Mouse (Mus musculus) fat pad, adult 2 months (tissue): ENCODE measurements around the gene Cidec.

Source experiments
- DNase-seq: peaks from one replicate; pipeline ENCODE4 v3.0.0-alpha.2; 2011; ENCODE audit warnings: low read depth, low spot score; ENCODE audit errors: extremely low read depth

The Cidec gene

DNA sequence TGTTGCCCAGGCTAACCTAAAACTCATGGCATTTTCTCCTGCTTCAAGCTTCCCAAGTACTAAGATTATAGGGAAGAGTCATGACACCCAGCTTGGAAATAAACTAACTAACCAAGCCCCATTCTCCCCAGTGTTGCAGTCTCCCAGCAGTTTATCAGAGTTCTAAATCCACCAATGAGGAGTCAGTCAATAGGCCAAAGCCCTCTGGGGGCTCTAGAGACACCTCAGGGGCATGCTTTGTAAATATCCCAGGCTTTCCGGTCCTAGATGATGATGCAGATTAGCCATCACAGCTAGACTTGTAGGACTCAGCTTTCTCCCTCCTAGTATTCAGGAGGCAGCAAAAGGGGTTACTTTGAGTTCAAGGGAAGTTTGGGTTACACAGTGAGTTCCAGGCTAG, 25.6 kb downstream of the Cidec start:
- DNase-seq: no peak

DNA sequence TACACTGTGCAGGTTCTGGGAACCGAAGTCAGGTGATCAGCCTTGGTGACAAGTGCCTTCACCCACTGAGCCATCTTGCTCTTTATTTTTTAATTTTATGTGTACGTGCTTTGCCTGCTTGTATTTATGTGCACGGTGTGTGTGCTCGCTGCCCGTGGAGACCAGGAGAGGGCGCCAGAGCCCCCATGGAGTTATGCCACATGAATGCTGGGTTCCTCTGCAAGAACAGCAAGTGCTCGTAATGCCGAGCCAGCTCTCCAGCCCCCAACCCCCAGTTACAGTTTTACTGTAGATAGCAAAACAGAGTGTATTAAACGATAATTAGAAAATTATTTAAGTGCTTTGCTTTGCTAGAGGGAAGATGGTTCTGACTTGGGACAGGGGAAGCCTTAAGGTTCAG, 28.9 kb downstream of the Cidec start:
- DNase-seq: no peak

DNA sequence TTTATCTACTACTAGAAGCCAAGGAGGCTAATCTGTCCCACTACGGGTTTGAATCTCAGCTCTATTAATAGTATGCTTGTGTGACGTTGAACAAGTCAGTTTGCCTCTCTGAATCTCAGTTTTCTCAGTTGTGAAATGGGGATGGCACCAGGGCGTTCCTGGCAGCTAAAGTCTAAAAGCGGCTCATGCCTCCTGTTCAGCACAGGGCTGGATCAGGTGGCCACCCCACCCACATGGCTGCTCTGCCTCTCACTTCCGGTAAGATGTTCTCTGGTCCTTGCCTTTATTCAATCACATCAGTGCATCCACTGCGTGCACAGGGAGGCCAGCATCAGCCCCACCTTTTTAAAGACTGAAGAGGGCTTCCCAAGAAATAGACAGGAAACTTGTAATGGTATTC, 30.1 kb downstream of the Cidec start:
- DNase-seq: no peak

DNA sequence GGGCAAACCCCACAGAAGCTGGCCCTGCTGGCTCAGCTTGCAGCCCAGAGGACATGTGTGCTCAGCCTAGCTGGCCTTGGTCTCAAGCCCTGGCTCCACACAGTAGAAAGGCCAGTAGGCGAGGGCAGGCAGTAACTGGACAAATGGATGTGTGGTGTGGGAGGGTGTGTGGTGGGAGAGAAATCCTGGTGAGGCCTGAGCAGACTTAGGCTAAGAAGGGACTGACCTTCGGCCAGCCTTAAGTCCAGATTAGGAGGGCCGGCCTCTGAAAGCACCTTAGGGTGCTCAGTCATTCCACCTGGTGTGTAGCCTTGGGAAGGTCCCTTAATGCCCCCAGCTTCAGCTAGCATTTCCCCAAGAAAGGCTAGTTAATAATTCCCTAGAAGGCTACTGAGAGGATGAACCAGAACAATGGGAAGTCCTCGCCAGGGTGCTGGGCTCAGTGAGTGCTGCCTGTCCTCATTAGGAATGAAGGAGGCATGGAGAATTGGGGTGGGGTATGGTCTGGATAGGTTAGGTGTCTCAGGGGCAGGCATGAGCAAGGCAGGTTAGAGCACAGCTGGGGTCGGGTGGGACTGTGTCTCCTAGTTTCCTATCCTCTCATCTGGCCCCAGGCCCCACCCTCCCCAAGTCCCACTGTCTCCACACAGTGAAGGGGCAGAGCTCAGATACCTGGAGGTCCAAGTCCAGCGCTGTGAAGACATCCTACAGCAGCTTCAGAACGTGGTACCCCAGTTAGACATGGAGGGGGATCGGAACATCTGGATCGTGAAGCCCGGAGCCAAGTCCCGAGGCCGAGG, 30.7 kb downstream of the Cidec start:
- DNase-seq: no peak

DNA sequence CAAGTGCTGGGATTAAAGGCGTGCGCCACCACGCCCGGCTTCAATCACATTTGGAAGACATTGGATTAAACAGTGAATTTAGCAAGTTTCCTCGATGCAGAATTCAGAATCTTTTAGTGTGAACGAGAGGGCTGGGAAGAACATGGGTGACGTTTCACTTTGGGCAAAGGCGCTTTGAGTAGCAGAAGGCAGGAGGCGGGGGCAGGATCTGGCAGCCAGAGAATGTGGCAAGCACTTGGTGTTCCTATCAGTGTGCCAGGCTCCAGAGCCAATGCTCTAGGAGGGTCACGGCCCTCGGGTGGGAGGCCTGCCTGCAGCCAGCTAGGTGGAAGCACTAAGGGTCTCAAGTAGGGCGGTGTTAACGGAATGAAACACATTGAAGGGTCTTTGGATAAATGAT, 33.5 kb downstream of the Cidec start:
- no peak for DNase-seq

DNA sequence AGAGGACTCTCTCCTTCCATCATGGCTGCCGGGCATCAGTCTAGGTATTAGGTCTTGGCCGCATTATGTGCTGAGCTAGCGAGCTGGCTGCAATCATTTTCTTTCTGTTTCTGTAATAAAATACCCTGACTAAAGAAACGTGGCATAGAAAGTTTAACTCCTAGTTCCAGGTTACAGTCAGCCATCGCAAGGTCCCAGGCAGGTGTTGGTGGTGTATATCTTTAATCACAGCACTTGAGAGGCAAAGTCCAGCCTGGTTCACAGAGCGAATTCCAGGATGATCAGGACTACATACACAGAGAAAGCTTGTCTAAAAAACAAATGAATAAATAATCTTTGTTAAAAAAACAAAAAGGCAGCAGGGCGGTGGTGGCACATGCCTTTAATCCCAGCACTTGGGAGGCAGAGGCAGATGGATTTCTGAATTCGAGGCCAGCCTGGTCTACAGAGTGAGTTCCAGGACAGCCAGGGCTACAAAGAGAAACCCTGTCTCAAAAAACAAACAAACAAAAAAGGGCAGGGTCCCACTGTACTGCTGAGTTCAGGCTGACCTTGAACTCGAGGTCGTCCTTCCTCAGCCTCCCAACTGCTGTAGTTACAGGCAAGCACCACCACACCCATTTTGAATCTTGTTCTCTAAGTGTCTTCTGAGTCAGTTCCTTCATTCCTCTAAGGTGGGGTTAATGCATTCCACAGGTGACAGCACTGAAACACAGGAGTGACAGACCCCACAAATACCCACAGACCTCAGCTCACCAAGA, 39.1 kb downstream of the Cidec start:
- DNase-seq: no peak

DNA sequence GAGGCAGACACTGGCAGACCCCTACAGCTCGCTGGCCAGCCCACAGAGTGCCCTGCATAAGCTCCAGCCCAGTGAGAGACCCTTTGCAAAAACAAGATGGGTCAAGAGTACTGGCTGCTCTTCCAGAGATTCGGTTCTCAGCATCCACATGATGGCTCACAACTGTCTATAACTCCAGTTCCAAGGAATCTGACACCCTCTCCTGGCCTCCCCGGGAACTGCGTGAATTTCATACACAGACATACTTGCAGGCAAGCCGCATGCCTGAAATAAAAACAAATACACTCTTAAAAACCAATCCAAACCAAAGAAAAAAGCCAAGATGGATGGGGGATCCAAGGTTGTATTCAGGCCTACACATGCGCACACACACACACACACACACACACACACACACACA, 40.1 kb downstream of the Cidec start:
- no peak for DNase-seq

DNA sequence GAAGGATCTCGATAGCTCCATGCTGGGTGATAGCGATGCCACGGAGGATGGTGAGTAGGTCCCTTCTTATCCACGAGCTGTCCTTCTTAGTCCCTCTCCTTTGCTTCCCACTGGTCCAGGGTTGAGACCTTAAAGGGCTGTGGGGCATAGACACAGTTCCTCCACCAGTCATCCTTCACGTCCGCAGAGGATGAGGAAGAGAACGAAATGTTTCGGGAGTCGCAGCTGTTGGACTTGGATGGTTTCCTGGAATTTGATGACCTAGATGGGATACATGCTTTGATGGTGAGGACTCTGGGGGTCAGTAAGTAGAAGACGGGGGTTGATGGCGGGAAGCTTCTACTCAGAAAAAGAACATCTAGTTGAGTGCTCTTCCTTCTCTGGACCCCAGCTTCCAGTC, 40.7 kb downstream of the Cidec start:
- DNase-seq: no peak

DNA sequence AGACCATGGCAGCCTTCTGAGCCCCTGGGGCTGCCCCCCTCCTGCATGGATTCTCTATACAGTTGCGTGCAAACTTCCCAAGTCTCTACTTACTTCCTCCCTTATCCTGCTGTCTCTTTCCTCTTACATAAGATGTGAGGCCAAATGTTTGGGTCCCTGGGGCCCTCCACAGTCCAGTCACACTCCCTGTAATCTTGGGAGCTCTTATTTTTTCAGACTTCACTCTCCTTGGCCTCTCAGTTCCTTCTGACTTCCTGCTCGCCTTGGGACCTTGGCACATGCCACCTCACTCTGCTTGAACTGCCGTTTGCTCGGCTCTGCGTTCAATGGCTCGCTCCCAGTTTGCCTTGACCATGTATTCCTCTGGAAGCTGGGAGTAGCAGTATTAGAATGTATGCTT, 41.6 kb downstream of the Cidec start:
- no peak for DNase-seq

DNA sequence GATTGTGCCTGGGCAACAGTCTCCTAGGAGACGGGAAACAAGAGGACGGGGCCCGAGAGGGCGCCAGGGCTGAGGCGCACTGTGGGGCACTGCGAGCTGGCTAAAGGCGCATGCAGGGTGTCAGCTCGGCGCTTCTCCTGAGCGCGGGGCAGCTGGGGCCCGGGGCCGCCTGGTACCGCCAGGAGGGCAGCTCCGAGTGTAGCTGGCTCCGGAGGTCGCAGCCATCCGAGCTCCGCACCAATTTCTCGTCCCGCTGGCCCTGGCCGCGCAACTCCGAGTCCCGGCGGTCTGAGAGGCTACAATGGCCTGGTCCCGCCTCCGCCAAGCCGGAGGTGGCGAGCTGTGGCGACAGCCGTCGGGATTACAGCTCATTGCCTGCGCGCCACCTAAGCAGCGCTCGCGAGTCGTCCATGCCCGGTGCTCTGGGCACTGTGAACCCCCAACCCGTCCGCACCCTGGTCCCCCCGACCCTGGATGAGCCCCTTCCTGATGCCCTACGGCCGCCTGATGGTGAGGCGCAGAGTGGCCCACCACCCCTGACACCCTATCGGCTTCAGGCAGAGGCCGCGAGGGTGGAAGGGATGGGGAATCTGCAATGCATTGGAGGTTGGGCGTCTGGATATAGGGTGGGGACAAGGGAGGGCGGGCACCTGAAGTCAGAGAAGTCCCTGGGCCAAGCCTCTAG, 43.0 kb downstream of the Cidec start:
- DNase-seq: no peak

DNA sequence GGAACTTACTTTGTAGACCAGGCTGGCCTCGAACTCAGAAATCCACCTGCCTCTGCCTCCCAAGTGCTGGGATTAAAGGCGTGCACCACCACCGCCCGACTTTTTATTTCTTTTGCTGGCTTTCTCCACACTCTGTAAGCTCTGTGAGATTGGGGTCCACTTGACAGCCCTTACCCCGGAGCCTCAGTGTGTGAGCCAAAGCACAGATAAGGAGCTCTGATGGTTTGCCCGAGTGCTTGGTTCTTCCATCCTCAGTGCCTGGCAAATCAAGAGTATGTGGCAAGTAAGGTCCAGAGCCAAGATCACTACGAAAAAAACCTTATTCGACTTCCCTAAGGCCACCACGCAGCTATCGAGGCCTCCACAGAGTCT, 43.6 kb downstream of the Cidec start:
- no peak for DNase-seq

DNA sequence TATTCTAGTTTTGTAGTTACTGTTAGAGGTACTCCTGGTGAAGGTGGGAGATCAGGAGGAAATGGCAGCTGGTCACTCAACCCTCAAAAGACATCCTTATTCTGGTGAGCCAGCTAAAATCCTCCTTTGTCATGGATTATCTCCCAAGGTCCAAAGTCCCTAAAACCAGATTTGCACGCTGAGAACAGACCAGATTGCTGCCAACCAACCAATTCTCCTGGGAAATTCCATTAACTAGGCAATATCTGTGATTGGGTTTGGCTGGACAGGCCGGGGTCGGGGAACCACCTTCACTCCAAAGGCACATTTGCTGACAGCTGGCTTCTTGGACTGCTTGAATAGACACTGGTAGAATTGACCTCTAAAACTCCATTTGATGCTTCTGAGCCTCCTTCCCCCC, 44.8 kb downstream of the Cidec start:
- no peak for DNase-seq

DNA sequence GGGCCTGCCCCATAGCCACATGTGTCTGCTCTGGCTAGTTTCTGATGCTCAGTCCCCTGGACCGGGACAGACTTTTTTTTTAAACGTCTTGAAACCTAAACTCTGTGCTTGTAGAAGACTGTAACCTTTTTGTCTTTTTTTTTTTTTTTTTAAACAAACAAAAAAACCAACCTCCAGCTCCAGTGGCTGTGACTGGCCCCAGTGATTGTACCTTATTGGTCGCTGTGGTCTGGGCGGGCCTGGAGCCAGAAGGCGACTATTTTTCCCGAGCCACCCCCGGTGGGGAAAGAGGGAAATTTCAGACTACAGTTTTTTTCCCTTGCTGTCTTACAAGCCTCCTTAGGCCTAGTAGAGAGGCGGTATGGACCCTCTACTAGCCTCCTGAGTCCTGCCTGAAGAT, 46.6 kb downstream of the Cidec start, which contains the start of gene Ttll3:
TSS of gene Ttll3 (plus strand) at position 301 of the 400 bp plus-strand sequence.
- DNase-seq: no peak

DNA sequence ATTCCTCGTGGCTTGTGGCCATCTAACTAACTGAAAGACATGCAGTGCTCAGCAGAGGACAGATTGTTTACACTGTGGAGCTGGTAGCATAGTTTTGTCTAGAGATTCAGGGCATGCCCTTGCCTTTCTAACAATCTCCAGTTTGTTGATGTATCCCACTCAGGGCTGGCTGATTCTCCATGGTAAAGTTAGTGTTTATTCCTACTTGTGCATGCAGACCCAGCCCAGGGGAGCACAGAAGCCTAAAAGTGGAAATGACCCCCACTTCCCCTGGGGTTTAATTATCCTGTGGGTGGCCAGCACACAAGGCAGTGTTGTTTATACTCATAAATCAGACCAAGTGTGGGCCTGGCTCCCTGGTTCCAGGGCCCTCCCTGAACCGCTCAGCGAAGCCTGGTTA, 49.5 kb downstream of the Cidec start:
- DNase-seq: no peak

DNA sequence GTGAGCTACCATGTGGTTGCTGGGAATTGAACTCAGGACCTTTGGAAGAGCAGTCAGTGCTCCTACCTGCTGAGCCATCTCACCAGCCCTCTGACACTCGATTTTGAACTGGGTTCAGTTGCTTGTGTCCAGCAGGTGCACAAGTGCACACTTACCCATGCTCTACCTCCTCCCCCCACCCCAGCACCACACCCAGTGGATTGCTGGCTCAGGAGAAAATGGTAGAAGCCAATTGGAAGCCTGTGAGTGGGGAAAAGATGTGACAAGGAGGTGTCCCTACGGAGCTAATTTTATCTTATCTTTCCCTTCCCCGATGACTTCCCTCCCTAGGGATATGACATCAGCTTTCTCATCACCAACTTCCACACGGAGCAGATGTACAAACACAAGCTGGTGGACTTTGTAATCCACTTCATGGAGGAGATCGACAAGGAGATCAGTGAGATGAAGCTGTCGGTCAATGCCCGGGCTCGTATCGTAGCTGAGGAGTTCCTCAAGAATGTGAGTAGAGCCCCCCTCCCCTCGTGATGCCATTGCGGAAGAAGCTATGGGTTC, 50.3 kb downstream of the Cidec start:
- no peak for DNase-seq

DNA sequence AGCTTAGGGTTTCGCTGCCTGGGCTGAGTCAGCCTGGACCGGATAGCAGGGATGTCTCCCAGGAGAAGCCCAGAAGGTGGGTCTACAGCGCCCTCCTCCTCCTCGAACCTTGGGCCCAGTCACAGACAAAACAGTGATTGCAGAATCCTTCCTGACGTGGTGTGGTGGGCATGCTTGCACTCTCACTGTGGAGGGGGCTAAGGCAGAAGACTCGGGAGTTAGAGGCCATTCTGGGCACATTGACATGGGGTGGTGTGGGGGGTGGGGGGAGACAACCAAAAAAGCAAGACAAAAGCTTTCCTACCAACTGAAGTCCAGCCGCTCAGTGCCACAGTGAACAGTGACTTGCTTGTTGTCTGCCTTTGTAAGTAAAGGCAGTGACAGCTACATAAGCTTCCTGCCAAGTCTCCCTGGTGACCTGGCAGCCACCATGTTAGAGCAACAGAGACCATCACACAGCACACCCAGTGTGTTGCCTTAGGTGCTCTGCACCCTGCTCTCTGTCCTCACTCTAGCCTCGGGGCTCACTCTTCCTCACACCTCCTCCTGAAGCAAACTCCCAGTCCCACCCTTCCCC, 51.1 kb downstream of the Cidec start:
- DNase-seq: no peak

DNA sequence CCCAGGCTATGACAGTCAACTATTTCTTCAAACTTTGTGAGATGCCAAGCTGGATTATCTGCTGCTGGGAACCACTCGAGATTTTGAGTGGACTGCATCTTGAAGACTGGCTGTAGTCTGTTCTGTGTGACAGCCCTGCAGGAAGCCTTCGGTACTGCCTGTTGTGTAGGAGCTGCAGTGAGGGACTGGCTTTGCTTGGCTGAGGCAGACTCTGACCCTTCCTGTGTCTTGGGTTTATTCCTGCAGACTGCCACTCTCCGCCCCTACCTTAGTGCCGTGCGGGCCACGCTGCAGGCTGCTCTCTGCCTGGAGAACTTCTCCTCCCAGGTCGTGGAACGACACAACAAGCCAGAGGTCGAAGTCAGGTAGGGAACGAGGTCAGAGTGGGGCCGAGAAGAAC, 55.1 kb downstream of the Cidec start:
- DNase-seq: no peak

DNA sequence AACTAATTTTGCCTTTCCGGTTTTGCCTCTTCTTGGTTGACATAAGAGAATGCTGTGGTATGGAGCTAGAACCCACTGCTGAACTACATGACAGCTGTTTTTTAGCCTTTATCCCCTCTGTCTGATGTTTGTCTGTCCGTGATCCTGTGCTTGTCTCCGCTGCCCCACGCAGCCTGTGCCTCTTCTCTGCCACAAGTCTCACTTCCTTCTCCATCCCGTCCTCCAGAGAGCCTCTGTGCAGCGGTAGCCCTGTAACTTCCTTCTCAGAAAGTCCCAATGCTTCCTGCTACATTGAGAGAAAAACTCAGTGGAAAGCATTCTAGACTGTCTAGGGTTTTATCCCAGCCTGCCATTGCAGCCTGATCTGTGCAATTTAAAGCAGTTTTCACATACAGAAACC, 56.3 kb downstream of the Cidec start:
- no peak for DNase-seq

DNA sequence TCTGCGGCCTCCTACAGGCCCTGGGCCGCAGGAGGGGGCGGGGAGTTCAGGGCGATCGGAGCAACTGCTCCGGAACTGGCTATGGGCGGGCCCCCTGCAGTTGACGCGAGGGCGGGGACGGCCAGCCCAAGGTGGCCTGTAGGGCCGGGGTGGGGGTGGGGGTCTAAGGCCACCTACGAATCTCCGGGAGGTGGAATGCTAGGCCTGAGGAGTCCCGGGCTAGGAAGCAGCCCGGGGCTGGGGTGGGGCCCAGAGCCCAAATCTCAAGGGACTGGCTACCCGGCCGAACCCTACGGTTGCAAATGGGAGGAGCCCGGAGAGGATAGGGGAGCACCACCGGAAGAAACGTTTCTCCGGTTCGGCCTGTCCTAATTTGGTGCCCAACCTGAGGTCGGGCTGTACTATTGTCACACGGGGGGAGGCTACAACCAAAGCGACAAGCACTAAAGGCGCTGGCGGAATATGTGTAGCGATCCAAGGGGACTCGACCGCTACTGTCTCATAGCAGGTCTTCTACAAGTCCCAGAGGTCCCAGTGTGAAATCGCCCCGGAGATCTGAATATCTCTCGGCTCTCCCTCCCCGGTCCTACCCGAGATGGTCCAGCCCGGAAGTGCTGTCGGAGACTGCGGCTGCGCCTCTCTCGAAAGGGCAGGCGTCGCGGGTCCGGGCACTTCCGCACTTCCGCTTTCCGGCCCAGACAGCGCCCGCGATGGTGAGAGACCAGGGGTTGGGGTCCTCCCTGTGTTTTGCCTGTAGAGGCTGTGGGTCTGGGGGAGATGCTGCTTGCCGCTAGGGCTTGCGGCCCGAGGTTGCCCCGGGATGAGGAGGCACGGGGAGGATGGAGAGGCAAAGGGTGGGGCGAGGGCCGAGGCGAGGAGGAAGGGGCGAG, 57.8 kb downstream of the Cidec start, which contains the start of the genes Tada3 and Arpc4:
TSS of gene Tada3 (minus strand) at position 388 of the 890 bp plus-strand sequence.
TSS of gene Arpc4 (plus strand) at position 620 of the 890 bp plus-strand sequence.
- DNase-seq: peak; percentile 51

DNA sequence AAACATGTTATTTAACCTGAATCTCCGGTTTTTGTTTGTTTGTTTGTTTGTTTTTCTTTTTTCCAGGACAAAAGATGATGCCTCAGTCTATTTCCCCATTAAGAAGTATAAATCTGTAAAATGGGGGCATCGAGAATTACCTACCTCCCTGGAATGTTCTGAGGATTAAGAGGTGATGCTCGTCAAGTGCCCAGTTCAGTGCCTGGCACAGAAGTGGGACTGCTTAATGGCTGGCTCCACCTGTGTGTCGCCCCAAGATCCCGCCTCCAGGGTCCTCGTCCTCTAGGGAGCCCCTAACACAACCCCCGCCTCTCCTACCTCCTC, 58.4 kb downstream of the Cidec start:
- DNase-seq: no peak
